Mouse (Mus musculus): ENCODE data around the gene Gata3.

Gene Gata3

DNA sequence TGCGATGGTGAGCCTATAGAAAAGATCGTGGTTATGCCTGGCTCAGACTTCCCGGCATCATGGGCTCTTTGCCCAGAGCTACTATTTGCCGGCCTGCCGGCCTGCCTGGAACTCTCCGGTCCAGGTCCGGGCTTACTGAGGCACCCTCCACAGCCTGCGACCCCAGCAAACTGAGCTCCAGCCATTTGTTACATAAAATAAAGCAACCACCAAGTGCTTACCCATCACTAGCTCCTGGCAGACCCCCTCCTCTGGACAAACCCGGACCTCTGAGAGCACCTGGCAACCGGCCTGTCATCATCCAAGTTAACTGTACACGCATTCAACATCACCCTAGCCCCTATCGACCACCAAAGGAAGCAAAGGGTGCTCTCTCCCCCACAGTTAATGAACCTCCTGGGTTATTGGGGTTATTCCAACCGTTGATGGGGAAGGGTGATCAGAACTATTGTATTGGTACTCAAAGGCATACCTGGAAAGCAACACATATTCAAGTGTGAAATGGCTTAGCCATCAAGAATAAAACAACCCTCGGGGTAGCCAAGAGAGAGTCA is 4.5 kb downstream of the Gata3 start:
- no peak for DNase-seq

DNA sequence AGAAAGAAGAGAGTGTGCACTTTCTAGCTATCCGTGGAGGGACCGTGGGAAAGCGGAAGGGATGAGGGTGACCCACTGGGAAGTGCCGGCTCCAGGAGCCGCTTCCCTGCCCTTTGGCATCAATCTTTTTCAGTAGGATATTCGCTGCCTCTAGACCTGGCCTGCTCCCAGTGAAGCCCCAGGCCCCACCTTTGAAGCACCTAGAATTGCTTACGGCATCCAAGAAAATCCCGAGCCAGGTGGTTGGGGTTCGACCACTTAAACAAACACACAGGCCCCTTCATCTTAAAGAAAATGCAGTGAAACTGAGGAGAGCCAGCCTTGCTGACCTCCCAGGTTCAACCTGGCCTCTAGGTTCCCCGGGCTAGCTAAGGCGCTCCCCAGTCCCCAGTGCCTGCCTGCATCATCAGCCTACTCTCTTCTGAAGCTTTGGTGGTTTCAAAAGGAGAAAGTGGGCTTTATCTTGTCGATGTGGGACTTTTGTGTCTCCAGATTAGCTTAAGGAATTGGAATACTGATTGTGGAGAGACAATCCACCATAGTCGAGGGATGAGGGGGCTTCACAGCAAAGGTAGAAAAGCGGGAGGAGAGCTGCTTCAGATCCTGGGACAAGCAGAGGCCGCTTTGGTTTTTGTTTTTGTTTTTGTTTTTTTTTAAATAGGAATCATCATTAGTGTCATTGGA is 5.2 kb downstream of the Gata3 start:
- no peak for DNase-seq

GRCm38 (mm10) chr2:9883803-9884532 is 5.9 kb downstream of the Gata3 start:
- DNase-seq, result no peak

- peak; percentile 14 for DNase-seq
Measured at GRCm38 (mm10) chr2:9882926-9883802, 6.7 kb downstream of the Gata3 start.

DNA sequence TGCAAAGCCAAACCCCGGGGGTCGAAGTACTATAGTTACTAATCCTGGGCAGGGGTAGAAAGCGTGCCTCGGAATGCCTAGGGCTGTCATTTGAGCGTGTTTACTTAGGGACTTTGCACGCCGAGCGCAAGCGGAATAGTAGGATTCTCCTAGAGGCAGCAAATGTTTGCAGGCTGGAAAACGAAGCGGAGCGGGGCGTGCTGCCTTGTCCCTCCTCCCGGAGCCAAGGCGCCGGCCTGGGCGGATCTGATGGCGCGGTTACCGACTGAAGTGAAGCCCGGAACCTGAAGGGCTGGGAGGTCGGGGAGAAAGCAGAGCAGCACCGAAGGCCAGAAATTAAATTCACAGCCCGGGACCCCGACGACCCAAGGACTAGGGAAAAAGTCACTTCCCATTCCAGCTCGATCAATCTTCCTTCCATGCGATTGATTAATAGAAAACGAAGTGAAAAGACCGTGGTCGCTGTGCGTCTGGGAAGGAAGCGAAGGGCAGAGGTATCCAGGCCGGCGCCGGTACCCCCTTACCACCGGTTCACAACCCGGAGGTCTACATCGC is 7.4 kb downstream of the Gata3 start:
- DNase-seq, result peak; percentile 52

DNA sequence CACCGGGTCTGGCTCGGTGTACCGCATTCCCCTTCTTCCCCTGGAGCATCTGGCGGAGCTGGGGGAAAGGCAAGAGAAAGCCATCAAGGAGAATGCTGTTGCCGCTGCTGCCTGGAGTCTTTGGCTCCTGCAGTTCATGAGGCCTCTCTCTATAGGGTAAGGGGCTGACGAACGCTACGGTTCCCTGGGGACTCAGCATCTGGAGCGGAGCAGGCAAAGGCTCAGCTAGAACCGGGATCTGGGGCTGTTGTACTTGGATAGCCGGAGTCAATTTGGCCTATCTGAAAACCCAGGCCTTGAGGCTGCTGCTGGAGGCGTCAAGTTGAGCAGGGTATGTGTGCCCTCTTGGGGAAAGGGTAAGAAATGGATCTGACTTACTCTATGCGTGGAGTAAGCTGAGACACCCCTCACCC is 8.2 kb downstream of the Gata3 start:
- no peak for DNase-seq

DNA sequence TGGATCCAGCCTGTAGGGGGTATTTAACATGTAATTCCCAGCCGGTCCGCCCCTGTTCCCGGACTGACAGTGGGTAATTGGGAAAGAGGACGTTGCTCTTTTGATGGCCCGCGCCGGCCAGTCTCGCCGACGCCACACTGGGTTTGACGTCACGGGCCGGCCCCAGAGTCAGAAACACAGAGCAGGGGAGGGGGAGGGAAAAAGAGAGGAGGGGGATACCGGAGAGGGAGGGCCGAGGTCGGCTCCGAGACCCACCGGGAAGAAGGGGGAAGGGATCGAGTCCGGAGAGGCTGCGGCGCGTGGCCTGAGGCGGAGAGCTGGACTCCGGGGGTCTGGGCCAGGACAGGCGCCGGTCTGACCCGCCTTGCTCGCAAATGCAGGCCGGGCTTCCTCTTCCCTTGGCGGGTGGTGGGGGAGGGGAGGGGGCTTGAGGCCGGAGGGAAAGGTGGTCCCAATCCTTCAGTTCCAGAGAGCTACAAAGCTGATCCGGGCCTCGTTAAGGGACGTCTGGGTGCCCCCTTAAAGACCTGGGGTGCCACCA is 8.7 kb downstream of the Gata3 start, which contains the start of gene 4930412O13Rik:
Gene 4930412O13Rik, plus strand, starts transcription at position 202 of the 541 bp plus-strand sequence.
- peak; percentile 29 for DNase-seq

DNA sequence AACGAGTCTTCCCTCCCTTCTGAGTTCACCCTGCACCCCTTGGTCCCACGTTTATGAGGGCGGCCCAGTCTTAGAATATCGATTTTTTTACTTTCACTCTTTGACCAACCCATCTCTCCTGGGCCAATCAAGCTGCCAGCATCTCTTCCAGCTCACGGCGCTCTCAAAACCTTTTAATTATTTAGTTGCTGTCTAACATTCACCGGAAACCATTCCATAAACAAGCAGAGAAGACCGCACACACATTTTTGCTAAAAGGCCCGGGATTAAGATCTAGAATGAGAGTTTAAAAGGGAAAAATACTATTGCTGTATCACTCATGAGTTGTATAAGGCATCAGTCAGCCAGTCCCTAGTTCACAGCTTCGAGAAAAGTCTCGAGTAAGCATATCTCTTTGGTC is 9.6 kb downstream of the Gata3 start:
- no peak for DNase-seq

DNA sequence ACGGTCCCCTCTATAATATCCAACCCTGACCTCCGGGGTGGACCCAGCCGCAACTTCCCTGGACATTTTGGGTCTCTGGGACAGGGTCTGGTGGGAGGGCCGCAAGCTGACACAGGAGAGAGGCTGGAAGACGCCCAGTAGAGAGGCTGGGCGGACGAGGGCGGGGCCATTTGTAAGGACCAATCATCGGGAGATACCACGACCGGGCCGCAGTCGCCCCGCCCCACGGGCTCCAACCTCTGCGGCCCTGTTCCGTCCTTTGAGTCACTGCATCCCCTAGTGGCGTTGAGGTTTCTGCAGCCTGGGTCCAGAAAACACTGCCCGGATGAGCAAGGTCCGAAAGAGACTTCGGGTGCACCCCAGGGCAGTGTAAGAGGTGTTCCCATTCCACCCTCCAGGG is 10.3 kb downstream of the Gata3 start:
- DNase-seq, result peak; percentile 97

GRCm38 (mm10) chr2:9879092-9879491 is 10.7 kb downstream of the Gata3 start:
- peak; percentile 37 for DNase-seq

- DNase-seq, result peak; percentile 74
Measured at GRCm38 (mm10) chr2:9878564-9879081, 11.2 kb downstream of the Gata3 start.

- no peak for DNase-seq
Measured at GRCm38 (mm10) chr2:9877966-9878563, 11.8 kb downstream of the Gata3 start.

GRCm38 (mm10) chr2:9877326-9877690 is 12.5 kb downstream of the Gata3 start:
- DNase-seq, result peak; percentile 28

GRCm38 (mm10) chr2:9876621-9877325 is 13.1 kb downstream of the Gata3 start:
- no peak for DNase-seq

DNA sequence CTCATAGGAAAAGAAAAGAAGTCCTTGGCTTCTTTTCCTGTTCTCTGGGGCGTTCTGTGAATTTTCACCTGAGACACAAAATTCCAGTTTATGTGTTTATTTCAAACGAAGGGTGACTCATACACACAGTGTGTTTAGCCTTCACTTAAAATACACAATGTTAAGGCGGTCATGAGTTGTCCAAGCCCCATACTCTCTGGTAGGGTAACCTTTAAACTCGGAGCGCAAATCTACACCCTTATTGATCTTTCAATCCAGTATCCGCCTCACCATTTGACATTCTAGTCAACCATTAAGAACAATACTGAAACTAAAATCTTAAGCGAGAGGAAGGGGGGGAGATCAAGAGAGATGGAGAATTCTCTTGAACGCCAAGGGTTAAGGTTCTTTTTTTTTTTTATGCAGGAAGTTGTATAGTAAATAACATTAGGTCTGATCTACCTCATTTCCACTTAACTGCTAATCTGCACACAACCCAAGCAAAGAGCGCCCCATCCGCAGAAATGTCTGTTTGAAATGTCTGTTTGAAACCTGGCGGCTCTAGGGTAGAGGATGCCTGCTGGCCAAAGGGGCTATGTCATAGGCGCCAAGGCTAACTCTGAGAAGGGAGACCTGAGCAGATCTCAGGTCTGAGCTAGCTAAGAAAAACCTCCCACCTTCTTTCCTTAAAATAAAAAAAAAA is 14.0 kb downstream of the Gata3 start:
- DNase-seq, result no peak

DNA sequence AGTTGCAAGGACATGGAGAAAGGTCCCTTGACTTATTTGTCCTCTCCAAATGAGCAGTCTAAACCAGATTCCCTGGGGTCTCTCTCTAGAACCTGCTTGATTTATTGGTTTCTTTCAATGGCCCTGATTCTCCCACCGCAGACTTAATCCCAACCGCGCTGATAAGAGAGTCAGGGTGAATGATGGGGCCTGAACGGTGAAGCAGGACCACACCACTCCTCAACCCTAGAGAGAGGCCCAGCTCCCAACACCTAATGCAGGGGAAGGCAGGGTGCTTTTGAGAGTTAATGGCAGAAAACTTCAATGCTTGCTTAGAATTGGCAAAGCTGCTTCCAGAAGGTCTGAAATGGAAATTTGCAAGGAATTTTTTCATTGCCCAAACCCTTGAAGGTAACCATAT is 14.6 kb downstream of the Gata3 start:
- DNase-seq, result no peak

DNA sequence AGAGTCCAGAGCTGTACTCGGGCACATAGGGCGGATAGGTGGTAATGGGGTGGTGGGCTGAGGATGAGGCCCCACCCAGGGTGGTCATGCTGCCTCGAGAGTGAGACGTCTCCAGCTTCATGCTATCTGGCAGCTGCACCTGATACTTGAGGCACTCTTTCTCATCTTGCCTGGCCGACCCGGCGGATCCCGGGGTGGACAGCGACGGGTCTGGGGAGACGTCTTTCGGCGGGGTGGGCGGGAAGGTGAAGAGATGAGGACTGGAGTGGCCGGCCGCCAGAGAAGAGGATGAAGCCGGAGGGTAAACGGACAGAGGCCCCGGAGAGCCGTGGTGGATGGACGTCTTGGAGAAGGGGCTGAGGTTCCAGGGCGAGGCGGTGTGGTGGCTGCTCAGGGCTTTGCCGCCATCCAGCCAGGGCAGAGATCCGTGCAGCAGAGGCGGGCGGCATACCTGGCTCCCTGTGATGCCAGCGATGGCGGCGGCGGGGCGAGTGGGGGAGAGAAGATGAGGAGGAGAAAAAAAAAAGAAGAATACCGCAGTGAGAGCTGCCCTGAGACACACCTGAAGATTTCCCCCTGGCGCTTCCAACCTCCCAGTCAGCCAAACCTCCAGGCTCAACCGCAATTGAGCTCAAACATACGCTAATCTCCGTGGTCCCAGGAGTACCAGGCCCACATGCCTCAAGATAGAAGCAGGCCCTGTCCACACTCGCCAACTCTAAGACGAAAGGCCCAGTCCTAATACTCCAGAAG is 15.2 kb downstream of the Gata3 start:
- DNase-seq, result no peak

DNA sequence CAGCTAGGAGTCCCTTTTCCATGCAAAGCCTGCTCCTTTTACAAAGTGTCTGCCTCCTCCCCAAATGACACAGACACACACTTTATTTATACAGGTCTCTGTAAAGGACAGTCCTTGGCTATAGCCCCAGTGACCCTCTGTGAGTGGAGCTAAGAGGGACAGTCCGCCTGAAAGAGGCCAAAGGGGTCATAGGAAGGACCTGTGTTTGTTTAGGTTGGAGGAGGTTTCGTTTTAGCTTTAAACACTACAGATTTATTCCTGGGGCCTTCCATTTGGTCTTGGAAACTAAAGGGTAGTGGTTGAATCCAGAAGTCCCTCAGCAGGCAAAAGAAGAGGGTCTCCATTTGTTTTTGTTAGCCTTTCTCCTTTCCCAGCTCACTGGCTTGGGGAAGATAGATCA is 16.1 kb downstream of the Gata3 start:
- DNase-seq, result no peak

GRCm38 (mm10) chr2:9872682-9873081 is 17.2 kb downstream of the Gata3 start:
- DNase-seq, result no peak

- DNase-seq, result no peak
Measured at GRCm38 (mm10) chr2:9871798-9872197, 18.0 kb downstream of the Gata3 start.
